Mouse (Mus musculus): ENCODE results near the gene Ace3. TPM values are rescaled to one million over a fixed set of nuclear protein-coding genes. Genes with fewer than 3 reads are reported as not detected.

Ace3 gene
- polyA plus RNA-seq (2015; fragmentation: Nextera tagmentation; extraction: Ambion mirVana) = not detected in 2 replicates

- no peak for ATAC-seq (ENCODE audit: low FRiP score)
- no peaks in the 10 kb centered on the region for H3K36me3 ChIP-seq
- no peak within 1 kb of the TSS for H3K4me2 ChIP-seq
- H3K4me1 ChIP-seq = no peaks in the 10 kb centered on the region
- H3K27me3 ChIP-seq (replicated peaks) = no peaks in the 10 kb centered on the region
- 90% methylated on average over 3 of the region's 3 CpGs for whole genome bisulfite sequencing
- H3K4me3 ChIP-seq (replicated peaks) = no peak within 1 kb of the TSS
- H3K9ac ChIP-seq (replicated peaks) = no peak within 1 kb of the TSS
- H3K27ac ChIP-seq (replicated peaks) = no peak within 1 kb of the TSS
- H3K9me3 ChIP-seq (replicated peaks) = no peaks in the 10 kb centered on the region
Observed at GRCm38 (mm10) chr11:105994375-105994774, at the start of gene Ace3. Ace3 (plus strand) TSS chr11:105994675.

GRCm38 (mm10) chr11:105944770-105945672, 49.5 kb upstream of the Ace3 start:
- H3K27ac ChIP-seq (replicated peaks) = peak overlapping the region; percentile 45
- WGBS = 76% methylated on average over 16 of the region's 16 CpGs

GRCm38 (mm10) chr11:105946694-105947154, 47.8 kb upstream of the Ace3 start:
- H3K4me3 ChIP-seq (replicated peaks) = no peak overlapping the region
- H3K27ac ChIP-seq (replicated peaks) = no peak overlapping the region
- H3K27me3 ChIP-seq (replicated peaks) = no peaks in the 10 kb centered on the region
- peaks cover 24% of the 10 kb centered on the region for H3K4me1 ChIP-seq
- no peaks in the 10 kb centered on the region for H3K9me3 ChIP-seq (replicated peaks)
- no peak overlapping the region for H3K4me2 ChIP-seq
- no peaks in the 10 kb centered on the region for H3K36me3 ChIP-seq
- ATAC-seq (ENCODE audit: low FRiP score) = no peak
- 56% methylated on average over 11 of the region's 11 CpGs for WGBS
- H3K9ac ChIP-seq (replicated peaks) = no peak overlapping the region

More at GRCm38 (mm10) chr11:105944770-105945672, 49.5 kb upstream of the Ace3 start:
- peak overlapping the region; percentile 70 for H3K4me3 ChIP-seq (replicated peaks)
- H3K9me3 ChIP-seq (replicated peaks) = no peaks in the 10 kb centered on the region
- peaks cover 24% of the 10 kb centered on the region for H3K4me1 ChIP-seq
- H3K36me3 ChIP-seq = no peaks in the 10 kb centered on the region
- peak overlapping the region; percentile 93 for H3K4me2 ChIP-seq
- no peaks in the 10 kb centered on the region for H3K27me3 ChIP-seq (replicated peaks)
- H3K9ac ChIP-seq (replicated peaks) = peak overlapping the region; percentile 65; the same call in 1 of the 2 replicates
- no peak; the same call in 1 of the 2 replicates for ATAC-seq (ENCODE audit: low FRiP score)

- Histone ChIP-seq H3K9me3 (replicated peaks) (no peaks in the 10 kb centered on the region), H3K4me3 (replicated peaks) (no peak overlapping the region), H3K4me2 (no peak overlapping the region), H3K27ac (replicated peaks) (no peak overlapping the region), H3K4me1 (peaks cover 19% of the 10 kb centered on the region), H3K27me3 (replicated peaks) (0 out of 2 replicates have a peak, but pooled peaks cover 3% of the 10 kb centered on the region), H3K36me3 (no peaks in the 10 kb centered on the region), H3K9ac (replicated peaks) (no peak overlapping the region)
- WGBS = 65% methylated on average over 2 of the region's 2 CpGs
- no peak for ATAC-seq (ENCODE audit: low FRiP score)
Observed at GRCm38 (mm10) chr11:105948255-105948654, 46.2 kb upstream of the Ace3 start.

DNA sequence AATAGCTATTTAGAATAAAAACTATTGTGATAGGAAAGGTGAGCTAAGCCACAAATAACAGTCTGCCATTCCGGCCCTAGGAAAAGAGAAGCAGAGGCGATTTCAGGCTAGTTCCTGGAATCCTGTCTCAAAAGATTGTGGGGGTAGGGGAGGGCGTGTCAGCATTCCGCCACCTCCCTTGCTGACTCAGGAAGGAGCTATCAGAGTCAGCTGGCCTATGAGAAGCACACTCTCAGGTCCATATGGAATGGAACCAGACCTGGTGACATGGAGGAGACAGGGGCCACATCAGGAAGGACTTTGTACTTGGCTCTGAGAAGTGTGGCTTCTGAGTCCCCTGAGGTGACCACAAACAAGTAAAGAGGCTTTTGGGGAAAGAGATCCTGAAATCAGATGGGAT, 44.0 kb upstream of the Ace3 start:
- H3K9ac ChIP-seq (replicated peaks) = no peak overlapping the region
- 83% methylated on average over 4 of the region's 4 CpGs for WGBS
- no peak overlapping the region for H3K27ac ChIP-seq (replicated peaks)
- 0 out of 2 replicates have a peak, but pooled peaks cover 3% of the 10 kb centered on the region for H3K27me3 ChIP-seq (replicated peaks)
- H3K36me3 ChIP-seq = no peaks in the 10 kb centered on the region
- no peak overlapping the region for H3K4me2 ChIP-seq
- ATAC-seq (ENCODE audit: low FRiP score) = no peak
- H3K4me1 ChIP-seq = no peaks in the 10 kb centered on the region
- no peak overlapping the region for H3K4me3 ChIP-seq (replicated peaks)
- H3K9me3 ChIP-seq (replicated peaks) = no peaks in the 10 kb centered on the region

DNA sequence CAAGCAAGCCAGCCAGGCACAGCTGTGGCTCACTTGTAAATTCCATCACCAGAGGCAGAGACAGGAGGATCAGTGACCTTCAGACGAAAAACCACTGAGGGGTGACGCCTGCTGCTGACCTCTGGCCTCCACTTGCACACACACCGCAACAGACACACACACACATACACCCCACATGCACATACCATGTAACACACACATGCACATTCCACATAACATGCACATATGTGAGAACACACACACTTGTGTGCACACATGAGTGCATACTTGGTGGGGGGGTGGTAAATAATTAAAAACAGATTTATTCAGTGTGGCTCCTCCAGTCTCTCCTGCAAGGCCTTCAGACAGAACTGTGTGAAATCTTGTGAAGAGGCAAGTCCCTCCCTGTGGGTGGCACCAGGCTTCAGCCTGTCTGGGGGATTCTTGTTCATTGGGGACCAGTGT, 42.9 kb upstream of the Ace3 start:
- H3K4me3 ChIP-seq (replicated peaks) = no peak overlapping the region
- no peaks in the 10 kb centered on the region for H3K36me3 ChIP-seq
- no peaks in the 10 kb centered on the region for H3K4me1 ChIP-seq
- 59% methylated on average over 3 of the region's 3 CpGs for WGBS
- 0 out of 2 replicates have a peak, but pooled peaks cover 3% of the 10 kb centered on the region for H3K27me3 ChIP-seq (replicated peaks)
- no peak for ATAC-seq (ENCODE audit: low FRiP score)
- no peak overlapping the region for H3K4me2 ChIP-seq
- H3K9me3 ChIP-seq (replicated peaks) = no peaks in the 10 kb centered on the region
- no peak overlapping the region for H3K9ac ChIP-seq (replicated peaks)
- H3K27ac ChIP-seq (replicated peaks) = no peak overlapping the region

- no peak for ATAC-seq (ENCODE audit: low FRiP score)
- H3K4me2 ChIP-seq = no peak overlapping the region
- no peaks in the 10 kb centered on the region for H3K4me1 ChIP-seq
- H3K9me3 ChIP-seq (replicated peaks) = no peaks in the 10 kb centered on the region
- H3K27me3 ChIP-seq (replicated peaks) = 0 out of 2 replicates have a peak, but pooled peaks cover 3% of the 10 kb centered on the region
- H3K27ac ChIP-seq (replicated peaks) = no peak overlapping the region
- no peak overlapping the region for H3K4me3 ChIP-seq (replicated peaks)
- H3K9ac ChIP-seq (replicated peaks) = no peak overlapping the region
- H3K36me3 ChIP-seq = no peaks in the 10 kb centered on the region
- 89% methylated on average over 9 of the region's 9 CpGs for WGBS
Observed at GRCm38 (mm10) chr11:105952111-105952510, 42.4 kb upstream of the Ace3 start.

- Histone ChIP-seq H3K36me3 (no peaks in the 10 kb centered on the region), H3K9ac (replicated peaks) (no peak within 1 kb of the TSS), H3K4me3 (replicated peaks) (no peak within 1 kb of the TSS), H3K27me3 (replicated peaks) (0 out of 2 replicates have a peak, but pooled peaks cover 3% of the 10 kb centered on the region), H3K4me2 (no peak within 1 kb of the TSS), H3K9me3 (replicated peaks) (no peaks in the 10 kb centered on the region), H3K4me1 (no peaks in the 10 kb centered on the region), H3K27ac (replicated peaks) (no peak within 1 kb of the TSS)
- 79% methylated on average over 12 of the region's 12 CpGs for WGBS
- no peak for ATAC-seq (ENCODE audit: low FRiP score)
Observed at GRCm38 (mm10) chr11:105952911-105953386, 41.5 kb upstream of the Ace3 start, which contains the start of gene Cyb561. Cyb561 (minus strand) TSS chr11:105953336.

DNA sequence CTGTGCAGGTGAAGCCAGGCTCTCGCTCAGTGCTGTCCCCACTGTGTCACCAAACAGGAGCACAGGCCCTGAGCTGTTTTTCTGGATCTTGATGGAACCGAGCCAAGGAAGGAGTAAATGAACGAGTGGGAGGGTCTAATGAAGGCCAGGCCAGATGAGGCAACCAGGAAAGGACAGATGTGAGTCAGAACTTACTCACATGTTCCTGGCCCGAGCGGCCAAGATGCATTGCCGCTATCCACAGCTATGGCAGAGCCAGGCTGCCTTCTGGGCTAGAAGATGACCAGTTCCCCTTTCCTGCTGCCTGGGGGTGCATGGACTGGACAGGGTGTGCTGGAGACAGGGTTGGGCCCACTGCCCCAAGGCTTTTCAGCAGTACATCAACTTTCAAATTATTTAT, 41.1 kb upstream of the Ace3 start:
- Histone ChIP-seq H3K27me3 (replicated peaks) (0 out of 2 replicates have a peak, but pooled peaks cover 3% of the 10 kb centered on the region), H3K4me3 (replicated peaks) (no peak overlapping the region), H3K4me2 (no peak overlapping the region), H3K36me3 (no peaks in the 10 kb centered on the region), H3K9me3 (replicated peaks) (no peaks in the 10 kb centered on the region), H3K27ac (replicated peaks) (no peak overlapping the region), H3K4me1 (no peaks in the 10 kb centered on the region), H3K9ac (replicated peaks) (no peak overlapping the region)
- ATAC-seq (ENCODE audit: low FRiP score) = no peak
- WGBS = 80% methylated on average over 6 of the region's 6 CpGs

- H3K27me3 ChIP-seq (replicated peaks) = 0 out of 2 replicates have a peak, but pooled peaks cover 3% of the 10 kb centered on the region
- no peak for ATAC-seq (ENCODE audit: low FRiP score)
- no peak overlapping the region for H3K9ac ChIP-seq (replicated peaks)
- H3K27ac ChIP-seq (replicated peaks) = no peak overlapping the region
- 87% methylated on average over 28 of the region's 28 CpGs for WGBS
- H3K9me3 ChIP-seq (replicated peaks) = no peaks in the 10 kb centered on the region
- no peak overlapping the region for H3K4me3 ChIP-seq (replicated peaks)
- H3K4me1 ChIP-seq = no peaks in the 10 kb centered on the region
- H3K36me3 ChIP-seq = no peaks in the 10 kb centered on the region
- no peak overlapping the region for H3K4me2 ChIP-seq
Observed at GRCm38 (mm10) chr11:105955815-105956430, 38.6 kb upstream of the Ace3 start.

DNA sequence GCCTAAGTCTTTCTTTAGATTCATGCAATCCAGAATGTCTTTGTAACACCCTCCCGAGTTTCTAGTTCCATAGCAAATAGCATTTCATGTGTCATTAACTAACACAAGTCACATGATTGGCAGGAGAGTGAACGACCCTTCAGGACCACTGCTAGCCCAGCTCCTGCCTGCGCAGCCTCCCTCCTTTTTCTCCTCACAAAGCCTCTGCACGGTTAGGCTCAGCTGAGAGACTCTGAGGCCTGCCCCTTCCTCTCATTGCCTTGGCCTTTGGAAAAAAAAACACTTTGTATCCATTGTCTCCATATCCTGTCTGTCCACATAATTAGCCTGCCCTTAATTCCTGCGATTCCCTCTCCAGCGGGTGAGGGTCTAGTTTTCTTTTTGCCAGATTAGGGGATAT, 37.0 kb upstream of the Ace3 start:
- 42% methylated on average over 6 of the region's 6 CpGs for WGBS
- H3K4me1 ChIP-seq = no peaks in the 10 kb centered on the region

More for the DNA sequence above, 37.0 kb upstream of the Ace3 start:
- Histone ChIP-seq H3K9ac (replicated peaks) (no peak overlapping the region), H3K4me2 (no peak overlapping the region), H3K9me3 (replicated peaks) (no peaks in the 10 kb centered on the region), H3K36me3 (no peaks in the 10 kb centered on the region), H3K4me3 (replicated peaks) (no peak overlapping the region), H3K27ac (replicated peaks) (no peak overlapping the region), H3K27me3 (replicated peaks) (0 out of 2 replicates have a peak, but pooled peaks cover 3% of the 10 kb centered on the region)
- no peak for ATAC-seq (ENCODE audit: low FRiP score)
